Mouse (Mus musculus): ENCODE measurements around the gene Vav3. TPM values are rescaled to one million over a fixed set of nuclear protein-coding genes. Genes with fewer than 3 reads are reported as not detected.

Vav3 gene
- polyA plus RNA-seq, 1 experiment from 2014 or later = 6.6 TPM

GRCm38 (mm10) chr3:109323447-109324300 lies 16.8 kb upstream of the Vav3 start:
- no peak overlapping the region for H3K4me2 ChIP-seq (replicated peaks)
- H3K9ac ChIP-seq (replicated peaks) = no peak overlapping the region
- H3K9me3 ChIP-seq = no peaks in the 10 kb centered on the region
- H3K4me1 ChIP-seq = no peaks in the 10 kb centered on the region
- no peaks in the 10 kb centered on the region for H3K36me3 ChIP-seq
- H3K27me3 ChIP-seq = no peaks in the 10 kb centered on the region
- H3K27ac ChIP-seq (replicated peaks) = no peak overlapping the region
- WGBS = 64% methylated on average over 7 of the region's 7 CpGs
- ATAC-seq (replicated peaks) = no peak
- H3K4me3 ChIP-seq = no peak overlapping the region

GRCm38 (mm10) chr3:109327128-109327527 lies 13.3 kb upstream of the Vav3 start:
- Histone ChIP-seq H3K4me3 (no peak overlapping the region), H3K4me2 (replicated peaks) (no peak overlapping the region), H3K27ac (replicated peaks) (no peak overlapping the region), H3K27me3 (no peaks in the 10 kb centered on the region), H3K9ac (replicated peaks) (no peak overlapping the region), H3K36me3 (no peaks in the 10 kb centered on the region), H3K4me1 (no peaks in the 10 kb centered on the region), H3K9me3 (no peaks in the 10 kb centered on the region)
- ATAC-seq (replicated peaks) = no peak
- 45% methylated on average over 3 of the region's 3 CpGs for WGBS

- no peak overlapping the region for H3K4me3 ChIP-seq
- no peak overlapping the region for H3K9ac ChIP-seq (replicated peaks)
- H3K4me2 ChIP-seq (replicated peaks) = no peak overlapping the region
- H3K27me3 ChIP-seq = no peaks in the 10 kb centered on the region
- WGBS = 30% methylated on average over 5 of the region's 5 CpGs
- no peak for ATAC-seq (replicated peaks)
- H3K9me3 ChIP-seq = no peaks in the 10 kb centered on the region
- H3K36me3 ChIP-seq = no peaks in the 10 kb centered on the region
- H3K27ac ChIP-seq (replicated peaks) = no peak overlapping the region
- H3K4me1 ChIP-seq = no peaks in the 10 kb centered on the region
Observed at GRCm38 (mm10) chr3:109332755-109333154, 7.7 kb upstream of the Vav3 start.

GRCm38 (mm10) chr3:109335470-109335869 lies 5.0 kb upstream of the Vav3 start:
- Histone ChIP-seq H3K4me2 (replicated peaks) (no peak overlapping the region), H3K9me3 (no peaks in the 10 kb centered on the region), H3K36me3 (no peaks in the 10 kb centered on the region), H3K4me3 (no peak overlapping the region), H3K27me3 (no peaks in the 10 kb centered on the region), H3K4me1 (peaks cover 7% of the 10 kb centered on the region), H3K27ac (replicated peaks) (no peak overlapping the region), H3K9ac (replicated peaks) (no peak overlapping the region)
- WGBS = 94% methylated on average over 1 of the region's 1 CpGs
- ATAC-seq (replicated peaks) = no peak

- ATAC-seq (replicated peaks) = no peak
- H3K36me3 ChIP-seq = no peaks in the 10 kb centered on the region
- no peak overlapping the region for H3K27ac ChIP-seq (replicated peaks)
- H3K4me3 ChIP-seq = no peak overlapping the region
- H3K4me1 ChIP-seq = peaks cover 19% of the 10 kb centered on the region
- H3K9me3 ChIP-seq = no peaks in the 10 kb centered on the region
- H3K9ac ChIP-seq (replicated peaks) = no peak overlapping the region
- 80% methylated on average over 9 of the region's 9 CpGs for WGBS
- H3K4me2 ChIP-seq (replicated peaks) = 0 out of 2 replicates have a peak overlapping the region, but pooled peaks have one; percentile 84
- no peaks in the 10 kb centered on the region; the same call in 1 of the 2 replicates for H3K27me3 ChIP-seq
Observed at GRCm38 (mm10) chr3:109339290-109339689, 1.2 kb upstream of the Vav3 start.

- Histone ChIP-seq H3K4me3 (peak overlapping the region; percentile 73), H3K9ac (replicated peaks) (peak overlapping the region; percentile 63), H3K27me3 (no peaks in the 10 kb centered on the region; the same call in 1 of the 2 replicates), H3K4me2 (replicated peaks) (peak overlapping the region; percentile 84), H3K36me3 (no peaks in the 10 kb centered on the region), H3K4me1 (peaks cover 19% of the 10 kb centered on the region), H3K9me3 (no peaks in the 10 kb centered on the region), H3K27ac (replicated peaks) (peak overlapping the region; percentile 64)
- WGBS = under 1% methylated on average over 9 of the region's 9 CpGs
- ATAC-seq (replicated peaks) = no peak; the same call in none of the 2 replicates
Observed at GRCm38 (mm10) chr3:109339941-109340273, 546 bp upstream of the Vav3 start.

- ATAC-seq (replicated peaks) = peak; percentile 32
- H3K4me2 ChIP-seq (replicated peaks) = peak overlapping the region; percentile 84
- H3K4me1 ChIP-seq = peaks cover 19% of the 10 kb centered on the region
- H3K9me3 ChIP-seq = no peaks in the 10 kb centered on the region
- peak overlapping the region; percentile 64; the same call in 1 of the 2 replicates for H3K27ac ChIP-seq (replicated peaks)
- H3K4me3 ChIP-seq = peak overlapping the region; percentile 73
- H3K36me3 ChIP-seq = no peaks in the 10 kb centered on the region
- H3K27me3 ChIP-seq = no peaks in the 10 kb centered on the region; the same call in 1 of the 2 replicates
- peak overlapping the region; percentile 63 for H3K9ac ChIP-seq (replicated peaks)
- 1% methylated on average over 18 of the region's 18 CpGs for WGBS
Observed at GRCm38 (mm10) chr3:109341071-109341480, 623 bp downstream of the Vav3 start.

- Histone ChIP-seq H3K4me1 (peaks cover 19% of the 10 kb centered on the region), H3K4me3 (peak overlapping the region; percentile 73), H3K27ac (replicated peaks) (no peak overlapping the region), H3K36me3 (no peaks in the 10 kb centered on the region), H3K27me3 (no peaks in the 10 kb centered on the region; the same call in 1 of the 2 replicates), H3K9me3 (no peaks in the 10 kb centered on the region), H3K9ac (replicated peaks) (peak overlapping the region; percentile 63; the same call in 1 of the 2 replicates), H3K4me2 (replicated peaks) (peak overlapping the region; percentile 84)
- WGBS = 9% methylated on average over 8 of the region's 8 CpGs
- ATAC-seq (replicated peaks) = no peak
Observed at GRCm38 (mm10) chr3:109341631-109342030, 1.2 kb downstream of the Vav3 start.

- Histone ChIP-seq H3K4me3 (no peak overlapping the region), H3K9me3 (no peaks in the 10 kb centered on the region), H3K27me3 (no peaks in the 10 kb centered on the region), H3K4me1 (no peaks in the 10 kb centered on the region), H3K4me2 (replicated peaks) (no peak overlapping the region), H3K27ac (replicated peaks) (no peak overlapping the region), H3K36me3 (no peaks in the 10 kb centered on the region), H3K9ac (replicated peaks) (no peak overlapping the region)
- whole genome bisulfite sequencing = 86% methylated on average over 4 of the region's 4 CpGs
- no peak for ATAC-seq (replicated peaks)
Observed at GRCm38 (mm10) chr3:109351956-109352684, 11.7 kb downstream of the Vav3 start.

GRCm38 (mm10) chr3:109352690-109353089 lies 12.2 kb downstream of the Vav3 start:
- no peaks in the 10 kb centered on the region for H3K4me1 ChIP-seq
- no peak overlapping the region for H3K4me3 ChIP-seq
- H3K4me2 ChIP-seq (replicated peaks) = no peak overlapping the region
- no peak for ATAC-seq (replicated peaks)
- no peaks in the 10 kb centered on the region for H3K36me3 ChIP-seq
- WGBS = 86% methylated on average over 6 of the region's 6 CpGs
- no peak overlapping the region for H3K9ac ChIP-seq (replicated peaks)
- H3K27ac ChIP-seq (replicated peaks) = no peak overlapping the region
- no peaks in the 10 kb centered on the region for H3K9me3 ChIP-seq
- no peaks in the 10 kb centered on the region for H3K27me3 ChIP-seq

GRCm38 (mm10) chr3:109353814-109354213 lies 13.4 kb downstream of the Vav3 start:
- H3K27me3 ChIP-seq = no peaks in the 10 kb centered on the region
- no peak for ATAC-seq (replicated peaks)
- H3K4me1 ChIP-seq = no peaks in the 10 kb centered on the region
- no peak overlapping the region for H3K4me3 ChIP-seq
- no peak overlapping the region for H3K9ac ChIP-seq (replicated peaks)
- 95% methylated on average over 5 of the region's 5 CpGs for WGBS
- no peak overlapping the region for H3K4me2 ChIP-seq (replicated peaks)
- no peaks in the 10 kb centered on the region for H3K9me3 ChIP-seq
- no peaks in the 10 kb centered on the region for H3K36me3 ChIP-seq
- no peak overlapping the region for H3K27ac ChIP-seq (replicated peaks)

- H3K4me3 ChIP-seq = no peak overlapping the region
- H3K4me1 ChIP-seq = no peaks in the 10 kb centered on the region
- H3K27ac ChIP-seq (replicated peaks) = no peak overlapping the region
- H3K9me3 ChIP-seq = no peaks in the 10 kb centered on the region
- 83% methylated on average over 5 of the region's 5 CpGs for WGBS
- no peaks in the 10 kb centered on the region for H3K27me3 ChIP-seq
- ATAC-seq (replicated peaks) = no peak
- H3K4me2 ChIP-seq (replicated peaks) = no peak overlapping the region
- no peak overlapping the region for H3K9ac ChIP-seq (replicated peaks)
- no peaks in the 10 kb centered on the region for H3K36me3 ChIP-seq
Observed at GRCm38 (mm10) chr3:109355158-109355557, 14.7 kb downstream of the Vav3 start.

Measured in forebrain, embryonic 15.5 days (tissue).